Mouse (Mus musculus) stomach, postnatal 0 days (tissue): ENCODE measurements at regions not wholly inside any gene's neighbourhood (a gene's known extent, or its start where the extent isn't known, plus 50 kb on each side); places are given as distances from the start of the nearest gene placed in this dataset.

ENCODE experiments used
- CTCF ChIP-seq: IDR thresholded peaks from 2 replicates; pipeline ENCODE4 v1.5.1; 2016; ENCODE audit warnings: antibody characterized with exemption, low read depth, mild to moderate bottlenecking, moderate library complexity
- EP300 ChIP-seq: optimal IDR thresholded peaks from 2 replicates; pipeline ENCODE3; 2016; ENCODE audit warnings: antibody characterized with exemption

- no peak for TF ChIP-seq EP300
- no peak for TF ChIP-seq CTCF
These were observed 443.5 kb upstream of the Celf2 start for GRCm38 (mm10) chr2:7952846-7953245.
